Mouse (Mus musculus) spleen, embryonic (tissue): ENCODE data around the gene Cldn2.

Experiments
- CTCF ChIA-PET: fragments of 350-600 bp; sonication (Branson Sonifier 250); formaldehyde crosslinking; loops from one replicate; lab custom pipeline; 2022; lab: Charles Lee

Cldn2 gene

GRCm38 (mm10) chrX:139807391-139807790, 6.8 kb downstream of the Cldn2 start:
- CTCF ChIA-PET: no interaction called here

DNA sequence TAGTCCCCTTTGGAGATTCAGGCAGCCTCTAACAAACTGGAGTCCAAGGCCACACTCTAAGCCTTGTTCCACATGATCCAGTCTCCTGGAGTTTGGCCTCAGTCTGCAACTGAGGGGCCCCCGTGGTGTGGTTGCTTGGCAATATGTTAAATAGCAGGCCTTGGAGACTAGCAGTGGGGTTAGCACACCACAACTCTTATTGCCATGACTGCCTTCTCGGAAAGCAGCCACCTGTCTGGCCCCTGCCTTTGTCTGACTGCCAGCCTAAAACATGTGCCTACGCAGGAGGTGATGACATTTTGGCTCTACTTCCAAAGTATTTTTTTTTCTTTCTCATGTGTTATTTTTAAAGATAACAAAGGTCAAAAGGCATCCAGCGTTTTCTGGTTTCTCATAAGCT, 7.5 kb downstream of the Cldn2 start:
- CTCF ChIA-PET: no interaction called here

DNA sequence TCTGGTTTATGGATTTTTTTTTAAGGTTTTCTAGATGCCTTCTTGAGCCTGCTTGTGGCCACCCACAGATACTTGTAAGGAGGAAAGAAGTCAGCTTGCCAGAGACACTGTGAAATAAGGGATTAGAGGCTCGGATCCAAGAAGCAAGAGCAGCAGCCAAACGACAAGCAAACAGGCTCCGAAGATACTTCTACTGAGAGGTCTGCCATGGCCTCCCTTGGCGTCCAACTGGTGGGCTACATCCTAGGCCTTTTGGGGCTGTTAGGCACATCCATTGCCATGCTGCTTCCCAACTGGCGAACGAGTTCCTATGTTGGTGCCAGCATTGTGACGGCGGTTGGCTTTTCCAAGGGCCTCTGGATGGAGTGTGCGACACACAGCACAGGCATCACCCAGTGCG, 7.9 kb downstream of the Cldn2 start:
- CTCF ChIA-PET: no interaction called here

GRCm38 (mm10) chrX:139812636-139813298, 12.1 kb downstream of the Cldn2 start:
- CTCF ChIA-PET: interaction anchor here (0.6 kb wide), 1 partner anchor 29 kb away, joined by 4 read pairs; no protein-coding TSS in a partner anchor

DNA sequence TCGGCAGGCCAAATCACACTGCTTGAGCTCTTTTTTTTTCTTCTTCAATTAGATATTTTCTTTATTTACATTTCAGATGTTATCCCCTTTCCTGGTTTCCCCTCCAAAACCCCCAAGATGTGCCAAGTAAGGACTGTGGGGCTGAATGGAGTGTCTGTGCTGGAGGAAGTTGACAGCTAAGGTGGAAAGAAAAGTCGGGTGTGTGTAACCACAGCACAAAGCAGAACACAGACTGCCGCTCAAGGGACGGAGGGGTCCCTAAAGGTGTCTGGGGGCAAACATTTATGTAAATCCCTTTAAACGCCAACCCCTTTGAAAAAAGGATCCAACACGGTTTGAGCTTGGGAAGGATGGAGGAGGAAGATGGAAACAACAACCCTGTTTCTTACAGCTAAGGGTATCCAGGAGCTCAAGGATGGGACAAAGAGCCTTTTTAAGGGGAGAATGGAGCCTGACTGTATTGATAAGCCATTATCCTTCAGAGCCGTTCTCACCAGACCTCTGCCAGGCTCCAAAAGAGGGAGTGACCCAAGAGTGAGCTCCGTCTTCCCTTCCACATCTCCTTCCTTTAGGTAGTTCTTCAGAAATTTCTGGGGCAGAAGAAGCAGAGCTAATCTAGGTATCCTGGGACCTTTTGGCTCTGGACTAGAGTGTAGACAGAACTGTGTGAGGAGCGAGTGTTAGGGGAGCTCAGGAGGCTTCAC, 12.8 kb downstream of the Cldn2 start:
- CTCF ChIA-PET: interaction anchor here (0.6 kb wide), 1 partner anchor 28 kb away, joined by 4 read pairs; no protein-coding TSS in a partner anchor

GRCm38 (mm10) chrX:139814018-139814635, 13.5 kb downstream of the Cldn2 start:
- CTCF ChIA-PET: no interaction called here

DNA sequence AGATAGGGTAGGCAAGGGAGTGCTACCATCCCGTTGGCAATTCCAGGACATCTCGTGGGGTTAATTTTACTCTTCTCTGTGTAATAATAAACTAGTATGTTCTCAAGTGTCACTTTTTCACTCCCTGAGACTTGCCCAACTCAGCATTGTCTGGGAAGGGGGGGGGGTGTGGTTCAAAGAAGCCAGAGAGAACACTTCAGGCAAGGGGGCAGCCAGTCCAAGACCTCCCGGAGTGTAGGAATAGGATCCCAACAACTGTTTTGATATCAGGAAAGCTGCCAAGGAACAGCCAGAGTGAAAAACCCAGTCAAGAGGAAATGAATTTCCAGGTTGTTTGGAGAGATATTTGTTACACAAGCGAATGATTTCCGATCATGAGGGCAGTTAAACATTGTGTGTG, 14.6 kb downstream of the Cldn2 start:
- CTCF ChIA-PET: no interaction called here

GRCm38 (mm10) chrX:139825402-139825801, 24.8 kb downstream of the Cldn2 start:
- CTCF ChIA-PET: no interaction called here

- CTCF ChIA-PET: no interaction called here
These were observed 26.3 kb downstream of the Cldn2 start for GRCm38 (mm10) chrX:139826926-139827325.

DNA sequence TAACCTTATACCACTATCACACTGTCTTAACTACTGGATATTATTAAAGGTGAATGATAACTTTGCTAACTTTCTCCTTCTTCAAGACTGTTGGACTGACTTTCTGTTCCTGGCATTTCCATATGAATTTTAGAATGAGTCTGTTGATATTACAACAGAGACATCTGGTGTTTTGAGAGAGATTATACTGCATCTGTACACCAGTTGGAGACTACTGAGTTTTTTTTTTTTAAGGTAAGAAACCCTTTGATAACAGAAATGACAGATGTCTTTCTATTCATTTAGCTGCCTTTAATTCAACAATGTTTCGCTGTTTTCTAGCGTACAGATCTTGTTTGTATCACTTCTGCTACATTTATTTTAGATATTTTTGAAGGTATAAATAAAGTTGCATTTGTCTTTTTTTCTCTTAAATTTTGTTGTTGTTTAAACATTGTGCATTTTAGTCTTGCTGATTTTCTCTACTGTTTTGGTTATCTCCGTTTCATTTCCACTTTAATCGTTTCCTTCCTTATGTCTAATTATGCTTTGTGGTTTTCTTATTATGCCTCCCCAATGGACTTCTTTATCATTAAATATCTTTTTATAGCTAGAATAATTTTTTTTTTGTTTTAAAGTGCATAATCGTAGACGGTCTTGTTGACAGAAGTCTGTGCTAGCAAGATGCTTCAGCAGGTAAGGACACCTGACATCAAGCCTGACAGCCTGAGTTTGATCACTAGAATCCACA, 27.9 kb downstream of the Cldn2 start:
- CTCF ChIA-PET: no interaction called here

DNA sequence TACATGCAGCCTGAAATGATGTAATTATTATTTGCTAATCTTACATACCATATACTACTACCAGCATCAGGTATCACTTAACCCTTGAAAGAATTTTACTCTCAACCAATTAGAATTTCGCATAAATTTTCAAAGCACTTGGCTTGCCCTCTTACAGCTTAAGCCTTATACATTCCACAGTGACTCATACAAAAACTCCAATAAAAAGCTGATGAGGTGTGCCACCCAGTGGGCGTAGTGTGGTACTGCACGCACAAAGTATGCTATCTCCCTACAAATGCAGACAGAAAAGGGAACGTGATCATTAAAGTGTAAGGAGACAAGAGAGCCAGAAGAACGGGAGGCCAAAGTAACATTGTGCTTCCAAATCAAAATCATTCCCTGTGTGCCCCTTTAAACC, 31.8 kb downstream of the Cldn2 start:
- CTCF ChIA-PET: no interaction called here

DNA sequence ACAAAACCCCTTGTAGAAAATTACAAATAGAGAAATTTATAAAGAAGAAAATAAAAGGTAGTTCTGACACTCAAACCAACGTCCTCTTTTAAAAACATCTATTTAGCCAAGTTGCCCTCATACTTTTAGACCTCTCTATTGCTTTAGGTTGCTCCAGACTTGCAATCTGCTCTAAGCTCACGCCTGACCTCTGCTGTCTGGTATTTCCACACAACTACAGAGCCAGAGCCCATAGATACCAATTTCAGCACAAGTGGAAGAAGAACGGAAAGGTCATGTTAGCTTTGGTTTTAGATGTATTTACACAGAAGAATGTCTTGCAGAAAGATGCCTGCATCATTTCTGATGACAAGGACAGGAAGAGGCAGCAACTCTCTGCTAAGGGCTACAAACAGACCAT, 38.4 kb downstream of the Cldn2 start:
- CTCF ChIA-PET: no interaction called here

DNA sequence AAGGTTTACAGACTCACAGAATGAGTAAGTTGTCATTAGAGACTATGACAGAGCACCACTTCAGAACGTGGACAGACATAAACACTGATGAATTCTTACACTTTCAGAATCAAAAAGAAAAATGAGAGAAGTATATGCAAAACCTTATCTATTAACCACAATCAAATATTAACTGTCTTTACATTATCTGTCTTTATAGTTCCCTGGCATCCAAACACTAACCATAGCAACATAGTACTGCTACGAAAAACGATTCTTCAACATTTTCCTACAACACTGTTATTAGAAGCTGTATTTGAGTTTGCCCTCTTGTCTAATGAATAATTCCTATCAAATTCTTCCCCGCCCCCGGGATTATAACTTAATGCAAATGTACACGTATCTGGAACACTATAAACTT, 40.5 kb downstream of the Cldn2 start:
- CTCF ChIA-PET: interaction anchor here (0.6 kb wide), 1 partner anchor 28 kb away, joined by 4 read pairs; no protein-coding TSS in a partner anchor

DNA sequence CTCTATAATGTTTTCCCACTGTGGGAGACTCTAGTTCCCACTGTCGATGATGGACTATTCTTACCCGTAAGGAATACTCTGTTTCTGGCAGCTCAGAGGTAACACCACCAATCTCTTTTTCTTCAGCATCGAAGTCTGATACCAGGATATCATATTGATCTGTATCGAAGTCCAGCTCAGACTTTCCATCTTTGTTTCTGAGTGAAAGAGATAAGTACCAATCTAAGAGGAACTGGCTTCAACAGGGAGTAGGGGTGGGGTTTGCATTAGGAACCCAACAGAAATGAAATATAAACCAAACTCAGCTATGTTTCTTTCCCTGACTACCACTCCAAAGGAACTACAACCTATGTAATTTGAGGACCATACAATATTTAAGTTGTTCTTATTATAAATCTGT, 54.2 kb downstream of the Cldn2 start:
- CTCF ChIA-PET: no interaction called here

- CTCF ChIA-PET: no interaction called here
These were observed 58.8 kb downstream of the Cldn2 start for GRCm38 (mm10) chrX:139859402-139859801.
